Mouse (Mus musculus) hindbrain, embryonic 13.5 days (tissue): Measurements from ENCODE around the gene Coro2a. TPM values are rescaled to one million over a fixed set of nuclear protein-coding genes. Genes with fewer than 3 reads are reported as not detected.

Experiments
- ATAC-seq: fragments of 200-750 bp; cut with Nextera tagmentation; 2 replicates; pipeline ENCODE4 v1.8.0; 2017; ENCODE audit warnings: moderate TSS enrichment; ENCODE audit not compliant: low FRiP score
- H3K27ac ChIP-seq: fragments of 300-500 bp; sonication (generic); 2 replicates; pipeline ENCODE4 v1.5.1; 2015; ENCODE audit warnings: inconsistent platforms, mild to moderate bottlenecking, moderate library complexity
- H3K27me3 ChIP-seq: fragments of 300-500 bp; sonication (generic); 2 replicates; pipeline ENCODE4 v1.6.1; 2015; ENCODE audit warnings: mild to moderate bottlenecking, inconsistent platforms
- H3K36me3 ChIP-seq: fragments of 300-500 bp; sonication (generic); 2 replicates; pipeline ENCODE4 v1.6.1; 2015; ENCODE audit warnings: mild to moderate bottlenecking, inconsistent platforms
- H3K4me1 ChIP-seq: fragments of 300-500 bp; sonication (generic); replicated peaks from 2 replicates; pipeline ENCODE4 v1.6.1; 2015; ENCODE audit warnings: inconsistent platforms
- H3K4me2 ChIP-seq: fragments of 300-500 bp; sonication (generic); 2 replicates; pipeline ENCODE4 v1.6.1; 2015; ENCODE audit warnings: inconsistent platforms, mild to moderate bottlenecking, moderate library complexity
- H3K4me3 ChIP-seq: fragments of 300-500 bp; sonication (generic); 2 replicates; pipeline ENCODE4 v1.5.1; 2015; ENCODE audit warnings: mild to moderate bottlenecking, inconsistent platforms
- H3K9ac ChIP-seq: fragments of 300-500 bp; sonication (generic); 2 replicates; pipeline ENCODE4 v1.6.1; 2015; ENCODE audit warnings: mild to moderate bottlenecking, inconsistent platforms
- H3K9me3 ChIP-seq: fragments of 300-500 bp; sonication (generic); 2 replicates; pipeline ENCODE4 v1.6.1; 2016; ENCODE audit warnings: inconsistent platforms
- WGBS: fragments of 180-500 bp; shearing (Covaris S2); methylation state at CpG from one replicate; pipeline ENCODE4 v1.1.7; 2015; 5-methylcytosine and 5-hydroxymethylcytosine counted together
- polyA plus RNA-seq: library from polyadenylated mRNA; unstranded; fragments of >200 nt; fragmentation: Nextera tagmentation; extraction: Ambion mirVana; gene quantifications from 2 replicates; pipeline ENCODE4 v1.2.1, GENCODE M21; 2015

Gene Coro2a
- polyA plus RNA-seq, 1 experiment from 2014 or later = 6.0 TPM

- Histone ChIP-seq H3K4me2 (no peak overlapping the region), H3K27me3 (no peaks in the 10 kb centered on the region; the same call in 1 of the 2 replicates), H3K27ac (no peak overlapping the region), H3K4me1 (no peaks in the 10 kb centered on the region), H3K36me3 (no peaks in the 10 kb centered on the region), H3K4me3 (no peak overlapping the region), H3K9ac (no peak overlapping the region), H3K9me3 (no peaks in the 10 kb centered on the region)
- 77% methylated on average over 10 of the region's 10 CpGs for WGBS
- ATAC-seq = no peak
Measured at GRCm38 (mm10) chr4:46563847-46564246, 38.2 kb downstream of the Coro2a start.

DNA sequence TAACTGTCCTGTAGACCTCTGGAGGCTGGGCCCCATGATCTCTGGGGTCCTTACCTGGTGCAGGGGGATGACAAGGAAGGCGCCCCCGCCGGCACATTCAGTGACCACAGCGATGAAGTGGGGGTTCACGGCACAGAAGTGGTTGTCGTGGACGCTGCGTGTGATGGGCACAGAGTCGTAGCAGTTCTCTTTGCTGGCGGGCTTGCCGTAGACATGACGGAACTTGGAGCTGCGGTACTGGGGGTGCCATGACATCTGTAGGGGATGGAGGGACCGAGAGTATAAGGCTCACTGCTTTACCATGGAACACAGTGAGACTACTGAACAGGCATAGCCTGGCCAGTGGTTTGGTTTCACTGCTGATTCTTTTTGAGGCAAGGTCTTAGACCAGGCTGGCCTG, 39.2 kb downstream of the Coro2a start:
- WGBS = 94% methylated on average over 14 of the region's 14 CpGs

GRCm38 (mm10) chr4:46562037-46562436, 40.0 kb downstream of the Coro2a start:
- Histone ChIP-seq H3K27me3 (no peaks in the 10 kb centered on the region; the same call in 1 of the 2 replicates), H3K9me3 (no peaks in the 10 kb centered on the region), H3K4me1 (no peaks in the 10 kb centered on the region), H3K4me2 (no peak overlapping the region), H3K27ac (no peak overlapping the region), H3K36me3 (no peaks in the 10 kb centered on the region), H3K9ac (no peak overlapping the region), H3K4me3 (no peak overlapping the region)
- no peak for ATAC-seq
- WGBS = 78% methylated on average over 5 of the region's 5 CpGs

More for the DNA sequence above, 39.2 kb downstream of the Coro2a start:
- Histone ChIP-seq H3K27me3 (no peaks in the 10 kb centered on the region; the same call in 1 of the 2 replicates), H3K9me3 (no peaks in the 10 kb centered on the region), H3K27ac (no peak overlapping the region), H3K4me2 (no peak overlapping the region), H3K4me1 (no peaks in the 10 kb centered on the region), H3K9ac (no peak overlapping the region), H3K4me3 (no peak overlapping the region), H3K36me3 (no peaks in the 10 kb centered on the region)
- no peak for ATAC-seq

- no peak overlapping the region for H3K4me3 ChIP-seq
- H3K27me3 ChIP-seq = peaks cover 3% of the 10 kb centered on the region; the same call in 1 of the 2 replicates
- ATAC-seq = no peak
- H3K27ac ChIP-seq = no peak overlapping the region
- no peak overlapping the region for H3K4me2 ChIP-seq
- no peaks in the 10 kb centered on the region for H3K9me3 ChIP-seq
- WGBS = 79% methylated on average over 14 of the region's 14 CpGs
- H3K4me1 ChIP-seq = no peaks in the 10 kb centered on the region
- no peaks in the 10 kb centered on the region for H3K36me3 ChIP-seq
- H3K9ac ChIP-seq = no peak overlapping the region
Measured at GRCm38 (mm10) chr4:46560069-46560705, 41.8 kb downstream of the Coro2a start.

GRCm38 (mm10) chr4:46558672-46559667, 43.0 kb downstream of the Coro2a start:
- Histone ChIP-seq H3K36me3 (no peaks in the 10 kb centered on the region), H3K27ac (no peak overlapping the region), H3K4me1 (no peaks in the 10 kb centered on the region), H3K27me3 (0 out of 2 replicates have a peak, but pooled peaks cover 3% of the 10 kb centered on the region), H3K4me3 (no peak overlapping the region), H3K4me2 (no peak overlapping the region), H3K9ac (no peak overlapping the region), H3K9me3 (no peaks in the 10 kb centered on the region)
- no peak for ATAC-seq
- WGBS = 83% methylated on average over 22 of the region's 22 CpGs

GRCm38 (mm10) chr4:46556933-46557332, 45.1 kb downstream of the Coro2a start:
- Histone ChIP-seq H3K9ac (no peak overlapping the region), H3K4me3 (no peak overlapping the region), H3K36me3 (no peaks in the 10 kb centered on the region), H3K9me3 (no peaks in the 10 kb centered on the region), H3K27ac (no peak overlapping the region), H3K27me3 (0 out of 2 replicates have a peak, but pooled peaks cover 3% of the 10 kb centered on the region), H3K4me2 (no peak overlapping the region), H3K4me1 (no peaks in the 10 kb centered on the region)
- ATAC-seq = no peak
- WGBS = 86% methylated on average over 3 of the region's 3 CpGs

GRCm38 (mm10) chr4:46555762-46556161, 46.2 kb downstream of the Coro2a start:
- Histone ChIP-seq H3K36me3 (no peaks in the 10 kb centered on the region), H3K9me3 (no peaks in the 10 kb centered on the region), H3K4me2 (no peak overlapping the region), H3K27me3 (0 out of 2 replicates have a peak, but pooled peaks cover 3% of the 10 kb centered on the region), H3K9ac (no peak overlapping the region), H3K4me1 (no peaks in the 10 kb centered on the region), H3K4me3 (no peak overlapping the region), H3K27ac (no peak overlapping the region)
- WGBS = 84% methylated on average over 9 of the region's 9 CpGs
- ATAC-seq = no peak

DNA sequence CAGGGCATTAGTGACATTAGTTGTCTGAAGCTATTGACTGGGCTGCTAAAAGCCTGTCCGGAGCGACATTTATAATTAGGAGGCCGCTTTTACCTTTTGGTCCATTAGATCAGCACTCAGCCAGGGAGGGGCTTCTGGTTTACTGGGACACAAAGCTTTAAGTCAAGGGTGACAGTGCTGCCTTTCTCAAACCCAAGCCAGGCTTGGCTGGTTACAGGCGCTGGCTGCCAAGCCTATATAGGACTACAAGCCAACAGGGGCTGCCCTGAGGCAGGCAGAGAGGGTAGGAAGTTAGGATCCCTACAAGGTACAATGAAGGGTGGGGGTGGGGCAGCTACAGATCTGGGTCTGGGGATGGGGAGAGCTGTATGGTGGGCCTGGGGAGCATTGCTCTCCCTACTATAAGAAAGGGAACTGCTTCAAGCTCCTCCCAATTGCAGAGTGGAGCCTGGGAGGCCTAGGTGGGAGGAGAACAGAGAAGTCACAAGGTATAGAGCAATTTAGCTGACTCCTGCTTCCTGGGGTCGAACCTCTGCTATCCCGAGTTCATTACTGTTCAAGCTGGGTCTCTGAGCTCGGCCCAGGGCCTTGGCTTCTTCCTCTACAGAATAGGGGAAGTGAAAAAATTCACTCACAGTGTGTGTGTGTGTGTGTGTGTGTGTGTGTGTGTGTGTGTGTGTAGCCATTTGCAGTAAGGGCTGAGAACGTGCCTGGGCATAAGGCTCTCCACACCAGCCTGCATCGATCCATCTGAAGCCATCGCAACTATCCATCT, 47.5 kb downstream of the Coro2a start:
- H3K4me3 ChIP-seq = no peak overlapping the region
- H3K4me2 ChIP-seq = no peak overlapping the region
- no peaks in the 10 kb centered on the region for H3K4me1 ChIP-seq
- no peak for ATAC-seq
- 0 out of 2 replicates have a peak, but pooled peaks cover 3% of the 10 kb centered on the region for H3K27me3 ChIP-seq
- no peak overlapping the region for H3K27ac ChIP-seq
- no peaks in the 10 kb centered on the region for H3K9me3 ChIP-seq
- no peak overlapping the region for H3K9ac ChIP-seq
- no peaks in the 10 kb centered on the region for H3K36me3 ChIP-seq
- WGBS = 79% methylated on average over 10 of the region's 10 CpGs

- Histone ChIP-seq H3K27me3 (0 out of 2 replicates have a peak, but pooled peaks cover 3% of the 10 kb centered on the region), H3K9me3 (no peaks in the 10 kb centered on the region), H3K36me3 (no peaks in the 10 kb centered on the region), H3K4me1 (no peaks in the 10 kb centered on the region), H3K27ac (no peak overlapping the region), H3K4me2 (no peak overlapping the region), H3K4me3 (no peak overlapping the region), H3K9ac (no peak overlapping the region)
- ATAC-seq = no peak
- WGBS = 60% methylated on average over 1 of the region's 1 CpGs
Measured at GRCm38 (mm10) chr4:46553864-46554263, 48.1 kb downstream of the Coro2a start.

DNA sequence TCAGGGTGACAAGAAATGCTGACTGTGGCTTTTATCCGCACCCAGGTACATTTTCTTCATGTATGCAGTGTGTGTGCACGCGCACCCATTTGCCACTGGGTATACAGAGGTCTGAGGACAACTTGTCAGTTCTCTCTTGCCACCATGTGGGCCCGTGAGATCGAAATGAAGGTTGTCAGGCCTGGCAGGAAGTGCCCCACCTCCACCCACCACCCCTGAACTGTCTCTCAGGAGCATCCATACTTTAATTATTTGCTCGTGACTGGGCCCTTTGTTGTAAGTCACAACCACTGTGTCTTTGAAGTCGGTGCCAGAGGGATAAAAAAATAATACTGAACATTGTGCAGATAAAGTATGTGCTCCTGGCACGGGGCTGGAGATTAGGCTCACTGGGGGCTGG, 51.6 kb downstream of the Coro2a start:
- no peaks in the 10 kb centered on the region for H3K36me3 ChIP-seq
- no peak overlapping the region for H3K4me3 ChIP-seq
- no peak overlapping the region for H3K27ac ChIP-seq
- H3K27me3 ChIP-seq = peaks cover 2% of the 10 kb centered on the region; the same call in 1 of the 2 replicates
- H3K9me3 ChIP-seq = no peaks in the 10 kb centered on the region
- H3K9ac ChIP-seq = no peak overlapping the region
- H3K4me2 ChIP-seq = no peak overlapping the region
- WGBS = 64% methylated on average over 8 of the region's 8 CpGs
- 0 out of 2 replicates have a peak, but pooled peaks cover 3% of the 10 kb centered on the region for H3K4me1 ChIP-seq
- ATAC-seq = no peak

- H3K9ac ChIP-seq = no peak overlapping the region
- 75% methylated on average over 9 of the region's 10 CpGs for WGBS
Measured at GRCm38 (mm10) chr4:46549979-46550378, 52.0 kb downstream of the Coro2a start.

More at GRCm38 (mm10) chr4:46549979-46550378, 52.0 kb downstream of the Coro2a start:
- no peak overlapping the region for H3K4me2 ChIP-seq
- ATAC-seq = no peak
- H3K9me3 ChIP-seq = no peaks in the 10 kb centered on the region
- no peak overlapping the region for H3K4me3 ChIP-seq
- no peaks in the 10 kb centered on the region for H3K36me3 ChIP-seq
- H3K27me3 ChIP-seq = peaks cover 4% of the 10 kb centered on the region; the same call in 1 of the 2 replicates
- H3K4me1 ChIP-seq = 0 out of 2 replicates have a peak, but pooled peaks cover 3% of the 10 kb centered on the region
- H3K27ac ChIP-seq = no peak overlapping the region
